Mouse (Mus musculus) mouse embryonic stem cell (cell line): ENCODE results near the gene Gm49358.

Experiments
- in situ Hi-C, 2 experiments: fragments of 300-500 bp; cut with MboI; formaldehyde crosslinking; loops; 1 replicate in 1 of 2; 3 replicates in 1 of 2; pipeline ENCODE4 v1.14.3; 2019 to 2020; ENCODE audit warnings: low sequenced_read_pairs in 2 of 2, low pct_unique_long_range_greater_than_20kb in 1 of 2, mixed read lengths in 1 of 2; ENCODE audit not compliant: unreplicated experiment in 1 of 2

Gm49358 gene

GRCm38 (mm10) chr10:86773360-86773759 is 9.6 kb downstream of the Gm49358 start:
- in situ Hi-C loops, result no loop called here

- in situ Hi-C loops, result no loop called here
These were observed 12.5 kb downstream of the Gm49358 start for GRCm38 (mm10) chr10:86776281-86776680.

- in situ Hi-C loops, result no loop called here
These were observed 14.0 kb downstream of the Gm49358 start for GRCm38 (mm10) chr10:86777614-86778319.

GRCm38 (mm10) chr10:86778398-86779116 is 14.8 kb downstream of the Gm49358 start, which contains the start of gene Nt5dc3:
Gene Nt5dc3 (plus strand): TSS chr10:86779005.
- in situ Hi-C loops, result no loop called here

- in situ Hi-C loops, result no loop called here
These were observed 15.5 kb downstream of the Gm49358 start for GRCm38 (mm10) chr10:86779117-86779755.

- in situ Hi-C loops, result no loop called here
These were observed 16.2 kb downstream of the Gm49358 start for GRCm38 (mm10) chr10:86779816-86780500.

GRCm38 (mm10) chr10:86781641-86782040 is 17.9 kb downstream of the Gm49358 start:
- in situ Hi-C loops, result no loop called here

- in situ Hi-C loops, result no loop called here
These were observed 18.9 kb downstream of the Gm49358 start for GRCm38 (mm10) chr10:86782656-86783055.

- in situ Hi-C loops, result no loop called here
These were observed 19.8 kb downstream of the Gm49358 start for GRCm38 (mm10) chr10:86783561-86783960.

- in situ Hi-C loops, result no loop called here
These were observed 20.4 kb downstream of the Gm49358 start for GRCm38 (mm10) chr10:86784126-86784675.

GRCm38 (mm10) chr10:86785396-86785795 is 21.6 kb downstream of the Gm49358 start:
- in situ Hi-C loops, result no loop called here

- in situ Hi-C loops, result no loop called here
These were observed 22.3 kb downstream of the Gm49358 start for GRCm38 (mm10) chr10:86786083-86786482.

GRCm38 (mm10) chr10:86788193-86788592 is 24.4 kb downstream of the Gm49358 start:
- in situ Hi-C loops, result no loop called here

- in situ Hi-C loops, result no loop called here
These were observed 25.4 kb downstream of the Gm49358 start for GRCm38 (mm10) chr10:86789146-86789672.

- in situ Hi-C loops, result no loop called here
These were observed 27.9 kb downstream of the Gm49358 start for GRCm38 (mm10) chr10:86791507-86792184.

GRCm38 (mm10) chr10:86793509-86793951 is 29.8 kb downstream of the Gm49358 start:
- in situ Hi-C loops, result no loop called here

GRCm38 (mm10) chr10:86794196-86794595 is 30.4 kb downstream of the Gm49358 start:
- in situ Hi-C loops, result no loop called here
